21 mouse cellular contexts compared by ENCODE assay signal in the genomic region with DNA sequence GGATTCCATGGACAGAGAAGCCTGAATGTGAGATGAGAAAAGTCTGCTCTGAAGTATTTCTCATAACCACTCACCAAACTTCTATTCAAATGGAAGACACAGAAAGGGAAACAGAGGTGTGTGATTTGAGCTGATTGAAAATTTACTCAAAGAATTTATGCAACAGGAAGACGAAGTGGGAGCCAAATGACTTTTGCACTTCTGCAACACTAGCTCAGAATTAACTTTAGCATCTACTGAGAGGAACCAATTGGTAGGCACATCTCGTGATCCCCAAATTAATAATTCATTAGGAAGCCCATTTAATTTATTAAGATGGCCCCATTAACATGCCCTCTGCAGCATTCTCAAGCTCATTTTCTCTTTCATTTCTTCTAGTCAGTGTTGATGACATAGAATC.
DNase-seq lines count a peak whose midpoint lies in the region; ATAC-seq and TF ChIP-seq lines count a peak whose summit lies in the region.
"Had no signal": no experiment of that assay in that cellular context is flagged by ENCODE, and none has a peak within 500 bp of the region (broad histone marks: within the 10 kb centered on the region; RNA-seq: fewer than 3 reads in every experiment).

No protein-coding gene starts in this region.

- H3K36me3 ChIP-seq in kidney, adult 2 months (ENCODE audit: control insufficient read depth, insufficient read depth, low read length) = no peaks in the 10 kb centered on the region
- no peaks in the 10 kb centered on the region for H3K36me3 ChIP-seq in kidney, embryonic 15.5 days
- H3K36me3 ChIP-seq: embryonic facial prominence, embryonic 13.5 days; embryonic facial prominence, embryonic 15.5 days; forebrain, embryonic 10.5 days; forebrain, embryonic 12.5 days had no signal

- no peaks in the 10 kb centered on the region for H3K27me3 ChIP-seq in kidney, adult 2 months (replicated peaks; ENCODE audit: control insufficient read depth, insufficient read depth, low read length)
- no peaks in the 10 kb centered on the region for H3K27me3 ChIP-seq in kidney, embryonic 15.5 days
- H3K27me3 ChIP-seq: embryonic facial prominence, embryonic 13.5 days; embryonic facial prominence, embryonic 15.5 days; forebrain, embryonic 12.5 days had no signal

- no peak overlapping the region for H3K4me2 ChIP-seq in kidney, embryonic 15.5 days
- H3K4me2 ChIP-seq: embryonic facial prominence, embryonic 13.5 days; embryonic facial prominence, embryonic 15.5 days; forebrain, embryonic 12.5 days had no signal

- no peak overlapping the region for H3K4me3 ChIP-seq in kidney, adult 2 months (ENCODE audit: insufficient read depth, low read depth, low read length)
- H3K4me3 ChIP-seq in kidney, embryonic 15.5 days (replicated peaks) = no peak overlapping the region
- H3K4me3 ChIP-seq: embryonic facial prominence, embryonic 13.5 days; embryonic facial prominence, embryonic 15.5 days; erythroblast, embryonic 14.5 days; forebrain, embryonic 10.5 days; forebrain, embryonic 12.5 days had no signal

- TF ChIP-seq CTCF in kidney, adult 2 months (conservative IDR thresholded peaks at IDR 0.05; ENCODE audit: insufficient read depth, insufficient read length, low read depth, low read length) = no peak

- peak; percentile 78 for DNase-seq in kidney, adult 2 months
- peak; percentile 83 for DNase-seq in kidney, adult 9 months
- no peak for DNase-seq in kidney, postnatal 10 days
- DNase-seq: adrenal gland, adult 2 months; adrenal gland, postnatal 10 days; adrenal gland, postnatal 25 days; cerebellum, adult 11 months; cerebellum, adult 18-20 months; cerebellum, adult 8-10 months; cerebellum, adult 9-11 months; cerebellum, postnatal 14 days; cerebellum, postnatal 36 days; embryo, embryonic 11 days had no signal

- WGBS in kidney, adult 2 months = 46% methylated on average over 2 of the region's 2 CpGs
- 83% methylated on average over 2 of the region's 2 CpGs for WGBS in kidney, embryonic 15.5 days

- no peak for ATAC-seq in kidney, embryonic 15.5 days (replicated peaks; ENCODE audit: low FRiP score)
- ATAC-seq: forebrain, embryonic 14.5 days; forebrain, embryonic 16.5 days had no signal

- H3K9me3 ChIP-seq in kidney, embryonic 15.5 days (replicated peaks) = no peaks in the 10 kb centered on the region
- H3K9me3 ChIP-seq: embryonic facial prominence, embryonic 13.5 days; embryonic facial prominence, embryonic 15.5 days; forebrain, embryonic 10.5 days; forebrain, embryonic 12.5 days had no signal

- H3K9ac ChIP-seq in kidney, embryonic 15.5 days = no peak overlapping the region
- H3K9ac ChIP-seq: embryonic facial prominence, embryonic 13.5 days; embryonic facial prominence, embryonic 15.5 days; forebrain, embryonic 12.5 days had no signal

- no peak for TF ChIP-seq POLR2A in kidney, adult 2 months (IDR thresholded peaks at IDR 0.05; ENCODE audit: low read depth, low read length)

- peak overlapping the region; percentile 83 for H3K27ac ChIP-seq in kidney, adult 2 months (ENCODE audit: insufficient read depth, low read depth, low read length)
- H3K27ac ChIP-seq in kidney, embryonic 15.5 days = no peak overlapping the region
- H3K27ac ChIP-seq: embryonic facial prominence, embryonic 13.5 days; embryonic facial prominence, embryonic 15.5 days; forebrain, embryonic 10.5 days; forebrain, embryonic 12.5 days had no signal

- peaks cover 2% of the 10 kb centered on the region; the same call in 1 of the 2 replicates for H3K4me1 ChIP-seq in kidney, adult 2 months (ENCODE audit: control insufficient read depth, insufficient read depth, low read length)
- no peaks in the 10 kb centered on the region for H3K4me1 ChIP-seq in kidney, embryonic 15.5 days
- H3K4me1 ChIP-seq: embryonic facial prominence, embryonic 13.5 days; embryonic facial prominence, embryonic 15.5 days; forebrain, embryonic 10.5 days; forebrain, embryonic 12.5 days had no signal
